Mouse (Mus musculus) spleen, embryonic (tissue): ENCODE data around the gene Il18.
"Not testable (repeated sequence)": the region's sequence is repeated elsewhere in the genome, so short reads cannot be mapped to it uniquely, and the experiment has no call there.

Source experiments
- CTCF ChIA-PET: fragments of 350-600 bp; sonication (Branson Sonifier 250); formaldehyde crosslinking; loops from one replicate; lab custom pipeline; 2022; lab: Charles Lee

The Il18 gene

GRCm38 (mm10) chr9:50602055-50602845, 47.6 kb downstream of the Il18 start:
- CTCF ChIA-PET = interaction anchor here (0.5 kb wide), 1 partner anchor 107 kb away, joined by 3 read pairs; no protein-coding TSS in a partner anchor

GRCm38 (mm10) chr9:50603189-50603997, 48.8 kb downstream of the Il18 start, which contains the start of the genes Sdhd and Timm8b:
Gene Sdhd, minus strand, starts transcription at chr9:50603812.
Gene Timm8b, plus strand, starts transcription at chr9:50603910.
- CTCF ChIA-PET = interaction anchor here (1.0 kb wide), 1 partner anchor 75 kb away, joined by 3 read pairs; the partner anchor contains the start of gene Pts

- CTCF ChIA-PET = interaction anchor here (1.0 kb wide), 1 partner anchor 76 kb away, joined by 3 read pairs; the partner anchor contains the start of gene Pts
Observed at GRCm38 (mm10) chr9:50603998-50604324, 49.3 kb downstream of the Il18 start.

DNA sequence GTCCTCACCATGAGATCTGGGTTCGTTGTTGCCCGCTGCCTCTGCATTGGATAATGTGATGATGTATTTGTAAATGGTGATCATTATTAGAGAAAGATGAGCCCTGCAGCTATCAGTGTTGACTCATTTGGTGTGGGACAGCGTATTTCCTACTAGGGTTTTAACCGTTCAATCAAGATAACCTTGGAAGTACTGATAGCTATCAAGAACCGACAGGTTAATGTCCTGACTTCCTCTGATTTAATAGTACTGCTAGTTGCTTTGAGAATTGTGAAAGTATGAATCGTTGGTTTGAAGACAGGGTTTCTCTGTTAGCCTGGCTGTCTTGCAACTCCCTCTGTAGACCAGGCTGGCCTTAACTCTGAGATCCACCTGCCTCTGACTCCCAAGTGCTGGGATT, 49.7 kb downstream of the Il18 start:
- CTCF ChIA-PET = interaction anchor here (1.0 kb wide), 1 partner anchor 76 kb away, joined by 3 read pairs; the partner anchor contains the start of gene Pts

DNA sequence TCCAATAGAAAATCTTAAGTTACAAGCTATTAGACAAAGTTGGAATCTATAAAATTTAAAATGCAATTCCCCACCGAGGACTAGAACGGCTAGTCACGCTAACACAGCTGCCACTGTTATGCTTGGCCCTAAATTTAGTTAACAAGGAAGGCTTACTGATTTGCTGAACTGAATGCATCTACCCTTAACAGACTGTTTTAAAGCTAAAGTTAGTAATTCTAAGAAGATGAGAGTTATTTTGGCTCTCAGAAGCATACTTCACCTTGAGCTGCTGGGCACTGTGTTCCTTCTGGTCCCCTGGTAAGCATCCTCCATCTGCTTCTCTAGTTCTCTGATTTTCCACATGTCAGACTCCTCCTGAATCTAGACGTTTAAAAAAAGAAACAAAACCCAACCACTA, 57.5 kb downstream of the Il18 start:
- CTCF ChIA-PET = no interaction called here

GRCm38 (mm10) chr9:50616161-50616560, 61.5 kb downstream of the Il18 start:
- CTCF ChIA-PET = no interaction called here

DNA sequence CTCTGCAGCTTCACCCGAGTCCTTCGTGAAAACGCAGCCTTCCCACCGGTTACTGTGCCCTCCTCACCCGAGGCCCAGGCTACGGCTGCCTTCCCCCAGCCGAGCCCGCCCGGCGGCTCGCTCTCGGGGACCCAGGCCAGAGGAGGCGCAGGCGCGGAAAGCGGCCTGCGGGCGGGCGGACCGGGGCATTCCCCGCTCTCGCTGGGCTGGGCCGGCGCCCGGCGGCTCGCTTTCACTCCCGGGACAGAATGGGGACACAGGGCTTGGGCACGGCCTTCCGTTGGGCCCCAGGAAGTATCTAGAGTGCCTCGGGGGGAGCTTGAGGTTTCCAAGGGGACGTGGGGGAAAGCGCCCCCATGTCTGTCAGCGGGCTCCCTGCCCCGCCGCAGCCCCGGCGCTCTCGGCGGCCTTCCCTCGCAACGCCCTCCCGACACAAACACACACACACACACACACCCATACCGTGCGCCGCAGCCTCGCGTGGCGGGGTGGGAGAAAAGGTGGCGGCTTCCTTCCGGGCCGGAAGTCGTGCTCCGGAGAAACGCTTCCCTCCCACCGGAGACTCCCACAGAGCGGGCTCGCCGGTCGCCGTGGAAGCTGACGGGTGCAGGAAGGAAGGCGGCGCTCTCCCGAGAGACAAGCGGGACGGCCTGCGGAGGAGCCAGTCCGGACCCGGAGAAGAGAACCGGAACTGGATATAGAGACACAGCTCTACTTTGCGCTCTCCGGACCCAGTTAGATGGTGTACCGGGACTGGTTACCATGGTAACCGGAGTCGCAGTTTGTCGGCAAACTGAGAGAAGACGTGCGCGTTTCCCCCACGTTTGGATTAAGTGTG, 62.4 kb downstream of the Il18 start, which contains the start of the genes Pih1d2 and Nkapd1:
Gene Pih1d2 (plus strand): TSS at position 556 of the 838 bp plus-strand sequence.
Gene Nkapd1 (minus strand): TSS at position 699 of the 838 bp plus-strand sequence.
- CTCF ChIA-PET = interaction anchor here (0.6 kb wide), 1 partner anchor 61 kb away, joined by 3 read pairs; no protein-coding TSS in a partner anchor

- CTCF ChIA-PET = no interaction called here
Observed at GRCm38 (mm10) chr9:50617794-50618330, 63.2 kb downstream of the Il18 start.

DNA sequence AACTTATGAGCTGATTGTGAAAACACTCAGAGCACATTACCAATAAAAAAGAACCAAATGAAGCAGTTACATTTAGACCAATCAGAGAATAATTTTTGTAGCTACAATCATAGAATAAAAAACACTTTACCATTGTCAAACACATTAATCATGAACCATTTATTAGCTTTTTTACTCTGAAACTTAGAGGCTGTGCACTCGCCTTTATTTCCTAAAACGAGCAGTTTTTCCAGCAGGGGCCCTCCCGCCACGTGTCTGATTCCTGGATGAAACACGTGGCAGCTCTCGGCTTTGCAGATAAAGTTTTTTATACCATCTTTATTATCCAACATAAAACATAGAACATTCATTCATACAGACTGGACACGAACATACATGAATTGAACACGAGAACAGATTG, 76.3 kb downstream of the Il18 start:
- CTCF ChIA-PET = not testable (repeated sequence)
